Comparison of ENCODE assay signal across 13 mouse cellular contexts in genomic region chr10:44493818-44494492, GRCm38 (mm10).
"Had no signal": no experiment of that assay in that cellular context is flagged by ENCODE, and none has a peak within 500 bp of the region (broad histone marks: within the 10 kb centered on the region; RNA-seq: fewer than 3 reads in every experiment).

No protein-coding gene starts in this region.

- DNase-seq: kidney, adult 2 months; kidney, postnatal 25 days; layer of hippocampus, postnatal 36 days; liver; liver, embryonic 13.5 days; liver, postnatal 0 days; lung, postnatal 10 days; right cerebral cortex, postnatal 14 days; thymus, postnatal 4 days had no signal

- H3K27me3 ChIP-seq: liver, embryonic 13.5 days; neural tube, embryonic 12.5 days; stomach, embryonic 15.5 days had no signal

- H3K36me3 ChIP-seq: limb, embryonic 12.5 days; liver, embryonic 13.5 days; midbrain, embryonic 10.5 days; neural tube, embryonic 12.5 days; stomach, embryonic 15.5 days had no signal

- H3K4me1 ChIP-seq: liver, embryonic 13.5 days; neural tube, embryonic 12.5 days; stomach, embryonic 15.5 days had no signal

- ATAC-seq: liver, postnatal 0 days had no signal

- H3K9me3 ChIP-seq: limb, embryonic 12.5 days; liver, embryonic 13.5 days; midbrain, embryonic 10.5 days; neural tube, embryonic 12.5 days; stomach, embryonic 15.5 days had no signal

- H3K27ac ChIP-seq: limb, embryonic 12.5 days; liver, embryonic 13.5 days; midbrain, embryonic 10.5 days; neural tube, embryonic 12.5 days had no signal

- H3K4me3 ChIP-seq: limb, embryonic 12.5 days; liver, embryonic 13.5 days; midbrain, embryonic 10.5 days; neural tube, embryonic 12.5 days; stomach, embryonic 15.5 days had no signal

- H3K9ac ChIP-seq: limb, embryonic 12.5 days; liver, embryonic 13.5 days; liver, postnatal 0 days; neural tube, embryonic 12.5 days; stomach, embryonic 15.5 days had no signal

- H3K4me2 ChIP-seq: limb, embryonic 12.5 days; liver, embryonic 13.5 days; neural tube, embryonic 12.5 days; stomach, embryonic 15.5 days had no signal
